Mouse (Mus musculus) hindbrain, embryonic 10.5 days (tissue): ENCODE results near the gene Map4k2. TPM values are rescaled to one million over a fixed set of nuclear protein-coding genes. Genes with fewer than 3 reads are reported as not detected.

ENCODE experiments used
- DNase-seq: peaks from one replicate; pipeline ENCODE4 v3.0.0-alpha.2; 2017; ENCODE audit warnings: low spot score
- H3K27ac ChIP-seq: fragments of 300-500 bp; sonication (generic); 2 replicates; pipeline ENCODE4 v1.5.1; 2016; ENCODE audit warnings: mild to moderate bottlenecking, moderate library complexity
- H3K27me3 ChIP-seq: fragments of 300-500 bp; sonication (generic); 2 replicates; pipeline ENCODE4 v1.6.1; 2016; ENCODE audit warnings: mild to moderate bottlenecking; ENCODE audit not compliant: poor library complexity, insufficient read depth, severe bottlenecking
- H3K36me3 ChIP-seq: fragments of 300-500 bp; sonication (generic); 2 replicates; pipeline ENCODE4 v1.6.1; 2016; ENCODE audit warnings: mild to moderate bottlenecking, moderate library complexity
- H3K4me1 ChIP-seq: fragments of 300-500 bp; sonication (generic); replicated peaks from 2 replicates; pipeline ENCODE4 v1.6.1; 2016; ENCODE audit warnings: mild to moderate bottlenecking
- H3K4me3 ChIP-seq: fragments of 300-500 bp; sonication (generic); 2 replicates; pipeline ENCODE4 v1.5.1; 2016; ENCODE audit warnings: mild to moderate bottlenecking, moderate library complexity
- H3K9me3 ChIP-seq: fragments of 300-500 bp; sonication (generic); 2 replicates; pipeline ENCODE4 v1.6.1; 2016; ENCODE audit warnings: mild to moderate bottlenecking, moderate library complexity
- WGBS: fragments of 180-500 bp; shearing (Covaris S2); methylation state at CpG from one replicate; pipeline ENCODE4 v1.1.7; 2016; 5-methylcytosine and 5-hydroxymethylcytosine counted together
- polyA plus RNA-seq: library from polyadenylated mRNA; unstranded; fragments of >200 nt; fragmentation: Nextera tagmentation; extraction: Ambion mirVana; gene quantifications from 2 replicates; pipeline ENCODE4 v1.2.1, GENCODE M21; 2016

Gene Map4k2
- polyA plus RNA-seq, 1 experiment from 2014 or later: 13.1 TPM

DNA sequence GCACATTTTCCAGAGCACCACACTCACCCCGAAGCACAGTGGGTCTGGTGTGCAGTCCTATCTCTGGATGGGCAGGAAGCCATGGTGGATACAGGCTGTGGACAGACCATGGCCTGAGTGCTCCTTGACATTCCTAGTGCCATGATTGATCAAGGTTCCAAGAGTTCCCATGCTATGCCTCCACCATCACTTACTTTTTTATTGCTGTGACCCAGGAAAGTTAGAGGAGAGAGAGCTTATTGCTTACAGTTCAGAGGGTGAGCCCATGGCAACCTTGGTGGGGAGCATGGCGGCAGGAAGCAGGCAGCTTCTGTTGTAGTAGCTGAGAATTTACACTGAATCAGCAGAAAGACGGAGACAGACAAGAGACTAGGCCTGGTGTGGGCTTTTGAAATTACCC lies 20.4 kb downstream of the Map4k2 start:
- no peaks in the 10 kb centered on the region for H3K27me3 ChIP-seq
- WGBS: 91% methylated on average over 3 of the region's 3 CpGs
- DNase-seq: no peak
- peaks cover 24% of the 10 kb centered on the region for H3K36me3 ChIP-seq
- H3K4me1 ChIP-seq: peaks cover 23% of the 10 kb centered on the region
- no peak overlapping the region for H3K27ac ChIP-seq
- no peaks in the 10 kb centered on the region for H3K9me3 ChIP-seq
- H3K4me3 ChIP-seq: no peak overlapping the region

DNA sequence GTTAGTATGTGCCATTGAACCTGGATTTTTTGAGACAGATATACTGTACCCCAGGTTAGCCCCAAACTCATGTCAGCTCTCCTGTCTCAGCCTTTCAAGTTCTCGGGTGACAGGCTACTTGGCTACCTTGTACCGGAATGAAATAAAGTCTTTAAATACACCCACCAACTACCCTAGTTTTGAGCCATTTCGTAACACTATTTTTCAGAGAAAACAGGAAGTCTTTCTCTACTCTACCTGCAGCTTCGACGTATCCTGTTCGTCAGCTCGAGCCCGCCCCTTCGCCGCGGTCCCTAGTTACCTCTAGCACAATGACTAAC lies 22.1 kb downstream of the Map4k2 start:
- Histone ChIP-seq H3K27ac (peak overlapping the region; percentile 100), H3K9me3 (no peaks in the 10 kb centered on the region), H3K4me1 (peaks cover 34% of the 10 kb centered on the region), H3K36me3 (peaks cover 42% of the 10 kb centered on the region), H3K27me3 (no peaks in the 10 kb centered on the region), H3K4me3 (peak overlapping the region; percentile 99)
- DNase-seq: no peak
- 3% methylated on average over 11 of the region's 11 CpGs for WGBS

DNA sequence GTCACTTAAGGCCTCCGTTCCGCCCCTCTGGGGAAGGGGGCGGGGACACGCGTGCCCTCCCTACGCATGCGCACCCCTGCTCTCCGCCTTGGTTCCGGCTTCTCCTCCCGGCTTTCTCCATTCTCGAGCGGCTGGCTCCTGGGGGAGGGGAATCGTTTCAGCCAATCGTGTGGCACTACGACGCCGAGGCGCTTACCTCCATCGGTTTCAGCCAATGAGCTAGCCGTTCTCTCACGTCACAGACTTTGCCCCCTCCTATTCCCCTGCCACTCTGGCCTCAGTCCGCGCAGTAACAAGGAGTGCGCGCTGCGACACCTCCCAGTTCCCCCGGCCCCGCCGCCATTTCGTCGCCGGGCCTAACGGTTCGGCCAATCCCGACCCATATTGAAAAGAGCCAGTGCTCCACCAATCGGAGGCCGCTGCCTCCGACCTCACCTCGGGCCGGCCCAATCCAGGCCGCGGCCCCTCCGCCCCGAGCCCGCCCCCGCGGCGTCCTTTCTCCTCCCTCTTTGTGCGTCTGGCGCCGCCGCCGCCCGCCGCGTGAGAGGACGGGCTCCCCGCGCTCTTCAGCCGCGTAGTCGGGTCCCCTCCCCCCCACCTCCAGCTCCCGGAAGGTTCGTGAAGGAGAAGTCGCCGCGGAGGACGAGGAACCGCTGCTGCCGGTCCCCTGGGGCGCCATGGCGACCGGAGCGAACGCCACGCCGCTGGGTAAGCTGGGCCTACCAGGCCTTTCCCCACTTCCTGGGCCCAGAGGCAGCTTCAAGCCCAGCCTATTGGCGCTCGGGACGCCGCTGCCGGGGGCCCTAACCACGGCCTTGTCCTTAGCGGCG lies 22.7 kb downstream of the Map4k2 start, which contains the start of gene Sf1:
Gene Sf1, plus strand, starts transcription at position 280 of the 830 bp plus-strand sequence.
- peak; percentile 100 for DNase-seq
- Histone ChIP-seq H3K27me3 (no peaks in the 10 kb centered on the region), H3K27ac (peak within 1 kb of the TSS; percentile 100), H3K4me1 (peaks cover 34% of the 10 kb centered on the region), H3K9me3 (no peaks in the 10 kb centered on the region), H3K36me3 (peaks cover 45% of the 10 kb centered on the region), H3K4me3 (peak within 1 kb of the TSS; percentile 99)
- WGBS: under 1% methylated on average over 85 of the region's 85 CpGs

DNA sequence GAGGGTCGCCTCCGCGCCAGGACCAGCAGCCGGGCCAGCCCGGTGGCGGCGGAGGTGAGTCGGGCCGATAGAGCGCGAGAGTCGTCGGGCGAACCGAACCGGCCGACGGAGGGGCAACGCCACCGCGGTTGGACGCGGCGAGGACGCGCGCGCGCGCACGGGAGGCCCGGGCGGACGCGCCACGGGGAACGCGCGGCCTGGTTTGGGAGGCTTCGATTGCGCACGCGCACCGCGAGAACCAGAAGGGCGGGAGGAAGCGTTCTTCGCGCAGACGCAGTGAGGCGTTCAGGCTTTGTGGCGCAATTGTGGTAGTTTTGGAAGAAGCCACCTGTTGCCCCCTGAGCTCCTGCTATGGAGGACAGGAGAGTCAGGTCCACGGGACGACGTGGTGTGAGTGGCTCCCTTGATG lies 23.4 kb downstream of the Map4k2 start:
- under 1% methylated on average over 55 of the region's 55 CpGs for WGBS

DNA sequence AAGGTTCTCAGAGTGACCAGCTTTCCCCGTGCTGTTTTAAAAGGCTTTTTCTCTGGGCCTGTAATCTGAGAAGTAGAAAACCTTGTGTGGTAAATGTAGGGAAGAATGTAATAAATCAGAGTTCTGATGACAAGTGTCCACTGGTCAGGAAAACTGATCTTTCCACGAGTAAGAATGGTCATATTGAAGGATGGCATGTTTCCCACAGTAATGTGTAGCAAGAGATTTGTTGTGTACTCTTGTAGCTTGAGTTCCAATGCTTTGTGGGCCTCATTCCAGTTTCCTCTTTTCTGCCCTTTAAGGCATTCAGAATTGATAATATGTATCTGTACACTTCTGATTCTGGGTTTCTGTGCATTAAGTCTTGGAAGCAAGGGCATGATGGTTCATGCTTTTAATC lies 23.9 kb downstream of the Map4k2 start:
- no peak for DNase-seq
- H3K9me3 ChIP-seq: no peaks in the 10 kb centered on the region
- peak overlapping the region; percentile 100 for H3K27ac ChIP-seq
- peak overlapping the region; percentile 99 for H3K4me3 ChIP-seq
- WGBS: 4% methylated on average over 2 of the region's 2 CpGs
- no peaks in the 10 kb centered on the region for H3K27me3 ChIP-seq
- peaks cover 34% of the 10 kb centered on the region for H3K4me1 ChIP-seq
- H3K36me3 ChIP-seq: peaks cover 54% of the 10 kb centered on the region

More for the DNA sequence above, 23.4 kb downstream of the Map4k2 start:
- DNase-seq: peak; percentile 88
- H3K4me1 ChIP-seq: peaks cover 34% of the 10 kb centered on the region
- peaks cover 49% of the 10 kb centered on the region for H3K36me3 ChIP-seq
- H3K9me3 ChIP-seq: no peaks in the 10 kb centered on the region
- peak overlapping the region; percentile 100 for H3K27ac ChIP-seq
- H3K27me3 ChIP-seq: no peaks in the 10 kb centered on the region
- peak overlapping the region; percentile 99 for H3K4me3 ChIP-seq

DNA sequence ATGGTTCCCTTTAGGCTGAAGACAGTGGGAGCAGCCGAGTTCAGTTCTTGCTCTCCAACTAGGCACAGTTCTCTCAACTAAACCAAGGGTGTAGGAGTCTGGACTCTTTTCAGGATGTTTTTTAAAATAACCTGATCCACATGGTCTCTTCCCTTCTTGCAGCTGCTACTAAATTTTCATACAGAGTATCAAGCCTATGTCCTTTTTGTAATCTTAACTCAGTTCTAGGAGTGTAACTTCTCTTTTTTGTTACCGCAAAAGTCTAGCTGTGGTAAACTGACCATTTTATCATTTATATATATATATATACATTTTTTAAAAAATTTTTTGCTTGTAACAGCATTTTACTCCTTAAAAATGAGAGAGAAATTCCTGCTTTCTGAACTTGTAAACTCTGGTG lies 29.2 kb downstream of the Map4k2 start:
- H3K27ac ChIP-seq: no peak overlapping the region

DNA sequence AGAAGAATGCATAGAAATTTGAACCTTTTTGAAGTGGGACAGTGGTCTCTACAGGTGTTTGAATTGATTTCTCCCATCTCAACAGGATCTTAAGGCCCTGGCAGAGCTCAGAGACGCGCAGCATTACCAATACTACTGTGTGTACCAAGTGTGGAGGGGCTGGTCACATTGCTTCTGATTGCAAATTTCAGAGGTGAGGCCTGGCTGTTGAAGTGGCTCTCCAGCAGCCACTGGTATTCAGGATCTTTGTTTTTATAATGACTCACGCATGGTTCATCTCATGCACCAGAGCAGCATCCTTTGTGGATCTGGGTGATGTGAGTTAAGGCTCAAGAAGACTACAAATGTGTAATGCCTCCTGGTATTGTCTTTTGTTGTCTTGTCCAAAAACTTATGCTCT lies 31.5 kb downstream of the Map4k2 start:
- no peak overlapping the region for H3K4me3 ChIP-seq
- H3K36me3 ChIP-seq: peaks cover 100% of the 10 kb centered on the region
- no peak overlapping the region for H3K27ac ChIP-seq
- WGBS: 94% methylated on average over 3 of the region's 3 CpGs
- no peaks in the 10 kb centered on the region for H3K27me3 ChIP-seq
- DNase-seq: no peak
- peaks cover 20% of the 10 kb centered on the region for H3K4me1 ChIP-seq
- H3K9me3 ChIP-seq: no peaks in the 10 kb centered on the region

More for the DNA sequence above, 29.2 kb downstream of the Map4k2 start:
- peaks cover 26% of the 10 kb centered on the region for H3K4me1 ChIP-seq
- WGBS: 94% methylated on average over 2 of the region's 2 CpGs
- H3K36me3 ChIP-seq: peaks cover 100% of the 10 kb centered on the region
- no peak for DNase-seq
- no peaks in the 10 kb centered on the region for H3K9me3 ChIP-seq
- H3K4me3 ChIP-seq: no peak overlapping the region
- H3K27me3 ChIP-seq: no peaks in the 10 kb centered on the region

DNA sequence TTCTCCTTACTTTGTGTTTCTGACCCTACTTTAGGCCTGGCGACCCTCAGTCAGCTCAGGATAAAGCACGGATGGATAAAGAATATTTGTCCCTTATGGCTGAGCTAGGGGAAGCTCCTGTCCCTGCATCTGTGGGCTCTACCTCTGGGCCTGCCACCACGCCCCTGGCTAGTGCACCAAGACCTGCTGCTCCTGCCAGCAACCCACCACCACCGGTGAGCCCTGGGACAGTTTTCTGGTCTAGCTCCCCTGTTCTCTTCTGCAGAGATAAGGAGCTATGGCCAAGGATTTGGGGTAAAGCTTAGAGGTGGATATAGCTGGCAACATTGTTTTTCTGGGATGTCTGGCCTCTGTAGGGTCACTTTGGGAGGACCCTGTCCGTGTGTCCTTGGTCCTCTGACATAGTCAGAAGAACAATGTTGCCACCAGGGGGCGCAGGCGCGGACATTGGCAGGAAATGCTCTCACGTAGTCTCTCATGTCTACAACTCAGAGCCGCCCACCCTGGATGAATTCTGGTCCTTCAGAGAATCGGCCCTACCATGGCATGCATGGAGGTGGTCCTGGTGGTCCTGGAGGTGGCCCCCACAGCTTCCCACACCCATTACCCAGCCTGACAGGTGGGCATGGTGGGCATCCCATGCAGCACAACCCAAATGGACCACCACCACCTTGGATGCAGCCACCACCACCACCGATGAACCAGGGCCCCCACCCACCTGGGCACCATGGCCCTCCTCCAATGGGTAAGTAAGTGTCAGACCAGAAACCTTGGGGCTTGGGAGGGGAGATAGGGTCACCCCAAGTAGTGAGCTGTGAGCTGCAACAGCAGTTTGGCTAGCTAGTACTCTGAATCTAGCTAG lies 32.8 kb downstream of the Map4k2 start:
- Histone ChIP-seq H3K4me1 (peaks cover 22% of the 10 kb centered on the region), H3K27me3 (no peaks in the 10 kb centered on the region), H3K9me3 (no peaks in the 10 kb centered on the region), H3K4me3 (no peak overlapping the region), H3K27ac (no peak overlapping the region), H3K36me3 (peaks cover 100% of the 10 kb centered on the region)
- peak; percentile 78 for DNase-seq
- 70% methylated on average over 12 of the region's 12 CpGs for WGBS

DNA sequence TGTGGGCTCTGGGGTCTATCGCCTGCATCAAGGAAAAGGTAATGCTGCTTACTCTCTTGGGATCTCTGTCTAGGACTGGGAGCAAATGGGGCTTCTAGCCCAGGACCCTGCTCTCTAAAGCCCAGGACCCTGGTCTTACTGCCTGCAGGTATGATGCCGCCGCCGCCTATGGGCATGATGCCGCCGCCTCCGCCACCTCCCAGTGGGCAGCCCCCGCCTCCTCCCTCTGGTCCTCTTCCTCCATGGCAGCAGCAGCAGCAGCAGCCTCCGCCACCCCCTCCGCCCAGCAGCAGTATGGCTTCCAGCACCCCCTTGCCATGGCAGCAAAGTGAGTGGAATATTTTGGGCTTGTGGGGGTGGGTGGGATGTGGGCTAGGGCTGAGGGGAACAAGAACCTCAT lies 33.6 kb downstream of the Map4k2 start:
- Histone ChIP-seq H3K4me1 (peaks cover 22% of the 10 kb centered on the region), H3K36me3 (peaks cover 100% of the 10 kb centered on the region), H3K9me3 (no peaks in the 10 kb centered on the region), H3K27ac (no peak overlapping the region), H3K27me3 (no peaks in the 10 kb centered on the region), H3K4me3 (no peak overlapping the region)
- 97% methylated on average over 10 of the region's 10 CpGs for WGBS
- no peak for DNase-seq

DNA sequence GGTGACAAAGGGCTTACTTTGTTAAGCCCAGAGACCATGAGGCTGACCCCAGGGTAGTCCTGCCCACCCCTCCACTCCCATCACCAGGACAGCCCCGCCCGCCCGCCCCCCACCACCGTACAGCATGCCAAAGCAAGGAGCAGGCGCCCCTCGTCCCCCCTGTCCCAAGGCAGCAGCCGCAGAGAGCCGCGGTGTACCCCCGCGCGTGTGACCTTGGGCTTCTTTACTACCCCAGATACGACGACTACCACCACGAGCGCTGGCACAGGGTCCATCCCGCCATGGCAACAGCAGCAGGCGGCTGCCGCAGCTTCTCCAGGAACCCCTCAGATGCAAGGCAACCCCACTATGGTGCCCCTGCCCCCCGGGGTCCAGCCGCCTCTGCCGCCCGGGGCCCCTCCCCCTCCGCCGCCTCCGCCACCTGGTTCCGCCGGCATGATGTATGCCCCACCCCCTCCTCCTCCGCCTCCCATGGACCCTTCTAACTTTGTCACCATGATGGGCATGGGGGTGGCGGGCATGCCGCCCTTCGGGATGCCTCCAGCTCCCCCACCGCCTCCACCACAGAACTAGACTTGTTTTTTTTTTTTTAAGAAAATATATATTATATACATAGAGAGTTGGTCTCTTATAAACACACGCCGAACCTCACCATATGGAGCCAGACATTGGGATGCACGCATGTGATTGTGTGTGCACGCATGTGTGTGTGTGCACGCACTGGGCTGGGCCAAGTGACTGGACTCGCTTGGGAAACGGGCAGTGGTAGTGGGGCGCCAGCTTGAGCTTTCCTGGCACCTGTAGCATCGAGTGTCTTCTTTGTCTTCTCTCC lies 34.7 kb downstream of the Map4k2 start:
- no peak for DNase-seq
- no peaks in the 10 kb centered on the region for H3K9me3 ChIP-seq
- no peaks in the 10 kb centered on the region for H3K27me3 ChIP-seq
- H3K4me3 ChIP-seq: no peak overlapping the region
- peaks cover 22% of the 10 kb centered on the region for H3K4me1 ChIP-seq
- H3K36me3 ChIP-seq: peaks cover 97% of the 10 kb centered on the region
- WGBS: 91% methylated on average over 42 of the region's 42 CpGs
- no peak overlapping the region for H3K27ac ChIP-seq

DNA sequence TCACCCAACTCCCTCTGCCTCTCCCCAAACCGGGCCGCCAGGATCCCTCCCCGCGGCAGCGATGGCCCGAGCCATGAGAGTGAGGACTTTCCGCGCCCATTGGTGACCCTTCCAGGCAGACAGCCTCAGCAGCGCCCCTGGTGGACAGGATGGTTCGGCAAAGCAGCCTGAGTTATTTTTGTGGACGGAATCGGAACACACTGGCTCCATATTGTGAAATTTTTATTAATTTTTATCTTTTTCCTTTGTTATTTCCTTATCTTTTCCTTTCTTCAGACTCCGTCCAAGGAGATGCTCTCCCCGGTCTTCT lies 35.3 kb downstream of the Map4k2 start:
- peaks cover 22% of the 10 kb centered on the region for H3K4me1 ChIP-seq
- DNase-seq: peak; percentile 59
- 80% methylated on average over 14 of the region's 14 CpGs for WGBS
- H3K36me3 ChIP-seq: peaks cover 97% of the 10 kb centered on the region
- H3K4me3 ChIP-seq: no peak overlapping the region
- H3K27ac ChIP-seq: no peak overlapping the region
- no peaks in the 10 kb centered on the region for H3K27me3 ChIP-seq
- no peaks in the 10 kb centered on the region for H3K9me3 ChIP-seq

DNA sequence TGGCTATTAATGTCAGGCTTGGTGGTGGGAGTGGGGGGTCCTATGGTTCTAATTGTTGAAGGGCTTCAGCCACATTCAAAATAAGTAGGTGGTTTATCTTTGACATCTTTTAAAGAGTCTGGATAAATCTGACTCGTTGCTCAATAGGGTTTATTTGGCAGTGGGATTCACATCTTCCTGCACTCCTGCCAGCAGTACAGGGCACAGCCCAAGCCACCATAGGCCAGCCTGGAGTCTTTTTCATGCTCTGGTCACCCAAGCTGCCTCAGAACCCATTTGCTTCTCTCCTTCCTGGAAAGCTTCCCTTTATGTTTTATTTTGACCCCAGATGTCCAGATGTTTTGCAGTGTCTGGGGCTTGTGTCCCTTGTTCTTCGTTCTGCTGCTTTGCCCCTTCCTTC lies 35.7 kb downstream of the Map4k2 start:
- no peak overlapping the region for H3K27ac ChIP-seq
- peaks cover 94% of the 10 kb centered on the region for H3K36me3 ChIP-seq
- H3K27me3 ChIP-seq: no peaks in the 10 kb centered on the region
- peaks cover 22% of the 10 kb centered on the region for H3K4me1 ChIP-seq
- DNase-seq: no peak
- WGBS: 88% methylated on average over 2 of the region's 2 CpGs
- no peak overlapping the region for H3K4me3 ChIP-seq
- no peaks in the 10 kb centered on the region for H3K9me3 ChIP-seq
